Mouse (Mus musculus) MEL (cell line): ENCODE data around the gene Sv2b. TPM values are rescaled to one million over a fixed set of nuclear protein-coding genes. Genes with fewer than 3 reads are reported as not detected.

Experiments used
- DNase-seq: peaks from one replicate; pipeline ENCODE4 v3.0.0; 2011; ENCODE audit warnings: low read depth, low spot score
- H3K27ac ChIP-seq: 2 replicates; pipeline ENCODE4 v1.5.1; 2012; ENCODE audit warnings: low read depth, mild to moderate bottlenecking, control low read depth, low read length, moderate library complexity; ENCODE audit not compliant: control insufficient read depth
- H3K27me3 ChIP-seq, 2 experiments: fragments of 150-350 bp in 1 of 2; sonication (generic) in 1 of 2; 2 replicates each; pipeline ENCODE4 v1.6.1; 2012; ENCODE audit warnings: low read length in 2 of 2, mild to moderate bottlenecking in 2 of 2, improper control_type of control experiment in 1 of 2, moderate library complexity in 1 of 2; ENCODE audit not compliant: insufficient read depth in 2 of 2, control insufficient read depth in 1 of 2
- H3K36me3 ChIP-seq, 2 experiments: 2 replicates each; pipeline ENCODE4 v1.6.1; 2012 to 2014; ENCODE audit warnings: low read length in 2 of 2, improper control_type of control experiment in 1 of 2, inconsistent platforms in 1 of 2, mild to moderate bottlenecking in 1 of 2; ENCODE audit not compliant: insufficient read depth in 2 of 2, control insufficient read depth in 1 of 2
- H3K4me1 ChIP-seq, 2 experiments: fragments of 150-350 bp in 1 of 2; sonication (generic) in 1 of 2; 2 replicates each; pipeline ENCODE4 v1.6.1; 2012; ENCODE audit warnings: low read length in 2 of 2, improper control_type of control experiment in 1 of 2, mild to moderate bottlenecking in 1 of 2; ENCODE audit not compliant: insufficient read depth in 2 of 2, control insufficient read depth in 1 of 2
- H3K4me3 ChIP-seq, 2 experiments: fragments of 150-350 bp in 1 of 2; sonication (generic) in 1 of 2; 2 replicates each; pipeline ENCODE4 v1.5.1; 2012; ENCODE audit warnings: low read depth in 2 of 2, low read length in 2 of 2, mild to moderate bottlenecking in 2 of 2, moderate library complexity in 2 of 2, control low read depth in 1 of 2, improper control_type of control experiment in 1 of 2; ENCODE audit not compliant: control insufficient read depth in 1 of 2, insufficient read depth in 1 of 2
- H3K79me2 ChIP-seq: 2 replicates; pipeline ENCODE4 v1.6.1; 2012; ENCODE audit warnings: mild to moderate bottlenecking, low read length, moderate library complexity; ENCODE audit not compliant: control insufficient read depth, poor library complexity, insufficient read depth
- H3K9ac ChIP-seq: 2 replicates; pipeline ENCODE4 v1.6.1; 2012; ENCODE audit warnings: low read depth, mild to moderate bottlenecking, control low read depth, low read length, moderate library complexity; ENCODE audit not compliant: control insufficient read depth, poor library complexity, severe bottlenecking
- H3K9me3 ChIP-seq: fragments of 150-350 bp; sonication (generic); replicated peaks from 2 replicates; pipeline ENCODE4 v1.6.1; 2012; ENCODE audit warnings: mild to moderate bottlenecking, low read length, improper control_type of control experiment, moderate library complexity; ENCODE audit not compliant: insufficient read depth
- CHD1 ChIP-seq: IDR thresholded peaks from 2 replicates; pipeline ENCODE4 v1.6.1; 2012; ENCODE audit warnings: low read depth, mild to moderate bottlenecking, inconsistent platforms, low read length, improper control_type of control experiment
- CHD2 ChIP-seq: IDR thresholded peaks from 2 replicates; pipeline ENCODE4 v1.6.1; 2011; ENCODE audit warnings: low read length, improper control_type of control experiment
- E2F4 ChIP-seq: IDR thresholded peaks from 2 replicates; pipeline ENCODE4 v1.6.1; 2011; ENCODE audit warnings: low read depth, low read length, improper control_type of control experiment, borderline replicate concordance
- GABPA ChIP-seq: IDR thresholded peaks from 2 replicates; pipeline ENCODE4 v1.6.1; 2012; ENCODE audit warnings: low read depth, mild to moderate bottlenecking, inconsistent platforms, low read length, improper control_type of control experiment, moderate library complexity
- GATA1 ChIP-seq: IDR thresholded peaks from 2 replicates; pipeline ENCODE4 v1.6.1; 2011; ENCODE audit warnings: low read depth, low read length, improper control_type of control experiment
- JUND ChIP-seq: IDR thresholded peaks from 2 replicates; pipeline ENCODE4 v1.6.1; 2011; ENCODE audit warnings: low read depth, mild to moderate bottlenecking, improper control_type of control experiment, low read length
- KAT2A ChIP-seq: conservative IDR thresholded peaks from 2 replicates; pipeline ENCODE4 v1.6.1; 2012; ENCODE audit warnings: low read depth, low read length, improper control_type of control experiment, inconsistent platforms
- MAFK ChIP-seq: IDR thresholded peaks from 2 replicates; pipeline ENCODE4 v1.6.1; 2011; ENCODE audit warnings: low read depth, mild to moderate bottlenecking, low read length, improper control_type of control experiment, borderline replicate concordance
- MAX ChIP-seq: IDR thresholded peaks from 2 replicates; pipeline ENCODE4 v1.6.1; 2011; ENCODE audit warnings: low read length, improper control_type of control experiment
- MAZ ChIP-seq: IDR thresholded peaks from 2 replicates; pipeline ENCODE4 v1.6.1; 2012; ENCODE audit warnings: low read depth, mild to moderate bottlenecking, inconsistent platforms, low read length, improper control_type of control experiment
- MEF2A ChIP-seq: IDR thresholded peaks from 2 replicates; pipeline ENCODE4 v1.6.1; 2014; ENCODE audit warnings: low read depth, mild to moderate bottlenecking, inconsistent platforms, low read length, improper control_type of control experiment; ENCODE audit not compliant: poor library complexity, insufficient replicate concordance, severe bottlenecking; ENCODE audit errors: extremely low read depth
- MYB ChIP-seq: IDR thresholded peaks from 2 replicates; pipeline ENCODE4 v1.6.1; 2011; ENCODE audit warnings: mild to moderate bottlenecking, low read depth, low read length, improper control_type of control experiment
- MYC ChIP-seq: IDR thresholded peaks from 2 replicates; pipeline ENCODE4 v1.6.1; 2011; ENCODE audit warnings: low read depth, mild to moderate bottlenecking, low read length, improper control_type of control experiment, moderate library complexity
- NELFE ChIP-seq: IDR thresholded peaks from 2 replicates; pipeline ENCODE4 v1.6.1; 2011; ENCODE audit warnings: low read depth, low read length, improper control_type of control experiment
- NRF1 ChIP-seq: IDR thresholded peaks from 2 replicates; pipeline ENCODE4 v1.6.1; 2014; ENCODE audit warnings: low read depth, mild to moderate bottlenecking, inconsistent platforms, low read length, improper control_type of control experiment, moderate library complexity; ENCODE audit not compliant: poor library complexity, insufficient read depth, severe bottlenecking
- POLR2A ChIP-seq, 2 experiments: IDR thresholded peaks; 2 replicates each; pipeline ENCODE4 v1.6.1; 2011 to 2012; ENCODE audit warnings: low read length in 2 of 2, mild to moderate bottlenecking in 2 of 2, control low read depth in 1 of 2, improper control_type of control experiment in 1 of 2, low read depth in 1 of 2, moderate library complexity in 1 of 2; ENCODE audit not compliant: control insufficient read depth in 1 of 2, insufficient read depth in 1 of 2, poor library complexity in 1 of 2
- POLR2AphosphoS2 ChIP-seq: IDR thresholded peaks from 2 replicates; pipeline ENCODE4 v1.6.1; 2011; ENCODE audit warnings: low read length, improper control_type of control experiment
- RAD21 ChIP-seq: IDR thresholded peaks from 2 replicates; pipeline ENCODE4 v1.6.1; 2011; ENCODE audit warnings: mild to moderate bottlenecking, low read depth, low read length, improper control_type of control experiment
- RCOR1 ChIP-seq: IDR thresholded peaks from 2 replicates; pipeline ENCODE4 v1.6.1; 2012; ENCODE audit warnings: low read depth, mild to moderate bottlenecking, inconsistent platforms, low read length, improper control_type of control experiment
- SIN3A ChIP-seq: IDR thresholded peaks from 2 replicates; pipeline ENCODE4 v1.6.1; 2012; ENCODE audit warnings: low read length, improper control_type of control experiment, inconsistent platforms
- TAL1 ChIP-seq: IDR thresholded peaks from 2 replicates; pipeline ENCODE4 v1.6.1; 2012; ENCODE audit warnings: mild to moderate bottlenecking, inconsistent platforms, low read length, moderate library complexity, mixed read lengths
- ZMIZ1 ChIP-seq: IDR thresholded peaks from 2 replicates; pipeline ENCODE4 v1.6.1; 2012; ENCODE audit warnings: low read depth, mild to moderate bottlenecking, inconsistent platforms, low read length, improper control_type of control experiment, moderate library complexity
- ZNF384 ChIP-seq: IDR thresholded peaks from 2 replicates; pipeline ENCODE4 v1.6.1; 2012; ENCODE audit warnings: low read depth, mild to moderate bottlenecking, inconsistent platforms, low read length, improper control_type of control experiment
- polyA plus RNA-seq, 2 experiments: library from polyadenylated mRNA; stranded (reverse) in 1 of 2; unstranded in 1 of 2; fragments of >175 nt in 1 of 2; fragments of >200 nt in 1 of 2; gene quantifications; 2 replicates each; pipeline versions ENCODE4 v1.2.1 to v1.2.4; 2012; ENCODE audit warnings: low replicate concordance in 2 of 2, low read depth in 1 of 2; ENCODE audit not compliant: insufficient read length in 2 of 2, insufficient read depth in 1 of 2, missing spikeins in 1 of 2
- total RNA-seq: library from RNA; depleted of rRNA; stranded (reverse); fragments of 300-350 nt; gene quantifications from 2 replicates; pipeline ENCODE4 v1.2.3, GENCODE M21; 2012; rRNA removed

The Sv2b gene
- total RNA-seq (not detected in 2 replicates), polyA plus RNA-seq (not detected)

DNA sequence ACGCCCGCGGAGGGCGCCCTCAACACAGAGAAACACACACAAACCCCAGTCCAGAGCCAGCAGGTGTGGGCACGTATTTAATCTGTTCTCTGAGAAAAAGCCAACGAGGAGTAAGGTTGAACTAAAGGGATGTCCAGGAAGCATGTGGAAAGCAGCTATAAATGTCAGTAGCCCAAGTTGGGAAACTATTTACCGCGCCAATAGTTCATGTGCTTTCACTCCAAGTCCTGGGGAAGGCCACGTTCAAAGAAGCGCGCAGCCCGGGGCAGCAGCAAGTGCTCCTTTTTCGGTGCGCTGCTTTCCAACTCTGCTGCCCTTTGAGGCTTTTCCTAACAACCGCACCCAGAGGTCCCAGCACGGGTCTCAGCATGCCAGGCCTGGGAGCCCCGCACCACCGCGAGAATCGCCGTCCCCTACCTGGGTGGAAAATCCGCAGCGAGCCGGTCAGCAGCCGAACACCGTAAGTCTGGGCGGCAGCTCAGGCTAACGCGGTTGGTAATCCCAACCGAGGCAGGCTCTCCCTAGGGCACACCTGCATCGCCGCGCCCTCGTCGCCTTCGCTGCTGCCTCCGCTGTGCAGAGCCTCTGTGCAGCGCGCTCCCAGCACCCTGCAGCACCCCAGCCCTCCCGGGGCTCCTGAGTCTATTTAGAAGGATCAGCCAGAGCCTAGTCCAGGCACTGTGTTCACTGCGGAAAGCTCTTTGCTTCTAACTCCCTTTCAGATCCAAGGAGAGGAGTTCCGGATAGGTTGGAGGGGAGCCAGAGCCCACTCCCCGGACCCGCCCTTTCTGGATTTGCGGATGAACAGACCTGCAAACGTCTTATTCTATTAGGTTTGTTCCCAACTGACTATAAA, at the start of gene Sv2b:
TSS of gene Sv2b (minus strand) at position 806 of the 856 bp plus-strand sequence.
- Histone ChIP-seq H3K27ac (no peak within 1 kb of the TSS), H3K27me3 (no peaks in the 10 kb centered on the region), H3K4me1 (no peaks in the 10 kb centered on the region), H3K36me3 (no peaks in the 10 kb centered on the region), H3K9ac (no peak within 1 kb of the TSS), H3K79me2 (no peaks in the 10 kb centered on the region), H3K4me3 (no peak within 1 kb of the TSS), H3K9me3 (no peaks in the 10 kb centered on the region)
- no peak for DNase-seq
- TF ChIP-seq RAD21 (no peak), CHD1 (no peak), SIN3A (no peak), CHD2 (no peak), POLR2AphosphoS2 (no peak), MYB (no peak), GABPA (no peak), MYC (no peak), MAX (no peak), ZNF384 (no peak), JUND (no peak), KAT2A (no peak), ZMIZ1 (no peak), NELFE (no peak), RCOR1 (no peak), NRF1 (no peak)

DNA sequence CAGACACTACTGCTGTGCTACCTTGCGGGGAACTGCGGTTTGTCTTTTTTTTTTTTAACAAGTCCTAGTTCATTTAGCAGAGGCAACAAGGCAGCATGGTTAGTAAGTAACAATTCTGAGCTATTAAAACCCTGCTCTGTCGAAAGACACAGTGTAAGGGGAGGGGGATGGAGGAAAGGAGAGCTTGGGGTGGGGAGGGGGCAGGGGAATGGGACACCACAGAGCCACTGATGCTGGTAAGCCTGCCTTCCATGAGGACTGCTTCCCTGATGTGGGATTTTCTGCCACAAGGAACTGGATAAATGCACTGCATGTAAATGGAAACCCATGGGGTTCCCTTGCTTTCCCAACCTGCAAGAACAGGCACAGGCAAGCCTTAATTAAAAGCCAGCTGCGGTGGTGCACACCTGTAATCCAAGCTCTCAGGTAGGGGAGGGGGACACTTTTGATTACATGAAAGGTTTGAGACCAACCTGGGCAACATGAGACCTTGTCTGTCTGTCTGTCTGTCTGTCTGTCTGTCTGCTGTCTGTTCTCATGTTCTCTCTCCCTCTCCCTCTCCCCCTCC, 49.3 kb upstream of the Sv2b start:
- Histone ChIP-seq H3K27ac (no peak overlapping the region), H3K4me1 (no peaks in the 10 kb centered on the region), H3K27me3 (peaks cover 2 to 4% of the 10 kb centered on the region in 2 experiments; a peak in 2 of 4 replicates), H3K9ac (no peak overlapping the region), H3K36me3 (no peaks in the 10 kb centered on the region), H3K9me3 (no peaks in the 10 kb centered on the region), H3K4me3 (no peak overlapping the region)
- DNase-seq: no peak
- no peak for TF ChIP-seq MAX
- no peak for TF ChIP-seq GABPA
- TF ChIP-seq SIN3A: no peak
- no peak for TF ChIP-seq RAD21
- TF ChIP-seq MAZ: no peak
- TF ChIP-seq CHD1: no peak
- TF ChIP-seq CHD2: no peak
- no peak for TF ChIP-seq GATA1
- no peak for TF ChIP-seq MEF2A
- TF ChIP-seq POLR2A (IDR thresholded peaks at IDR 0.05; ENCODE audit: control insufficient read depth in 1 of 2, insufficient read depth in 1 of 2, low read depth in 1 of 2, low read length in 2 of 2, poor library complexity in 1 of 2): no peak
- TF ChIP-seq ZMIZ1: no peak
- no peak for TF ChIP-seq NRF1
- no peak for TF ChIP-seq TAL1
- TF ChIP-seq RCOR1: no peak
- no peak for TF ChIP-seq MAFK
- no peak for TF ChIP-seq E2F4
- TF ChIP-seq, all 39 proteins: peak for 0
- no peaks in the 10 kb centered on the region for H3K79me2 ChIP-seq
